Mouse (Mus musculus): ENCODE data around the gene Tmsb10.

The Tmsb10 gene

GRCm38 (mm10) chr6:72958662-72959071 lies at the start of gene Tmsb10:
Gene Tmsb10 (minus strand): TSS chr6:72958748.
- DNase-seq = no peak

GRCm38 (mm10) chr6:73003601-73004000 lies 45.1 kb upstream of the Tmsb10 start:
- no peak for DNase-seq

- DNase-seq = no peak
These were observed 43.8 kb upstream of the Tmsb10 start for GRCm38 (mm10) chr6:73002391-73002790.

GRCm38 (mm10) chr6:72998809-72999208 lies 40.3 kb upstream of the Tmsb10 start:
- DNase-seq = no peak

GRCm38 (mm10) chr6:72993688-72994082 lies 35.1 kb upstream of the Tmsb10 start:
- DNase-seq = no peak

GRCm38 (mm10) chr6:72993054-72993687 lies 34.6 kb upstream of the Tmsb10 start:
- DNase-seq = no peak

GRCm38 (mm10) chr6:72990206-72990605 lies 31.7 kb upstream of the Tmsb10 start:
- DNase-seq = no peak

GRCm38 (mm10) chr6:72989028-72989736 lies 30.6 kb upstream of the Tmsb10 start:
- DNase-seq = no peak

GRCm38 (mm10) chr6:72982506-72982905 lies 24.0 kb upstream of the Tmsb10 start:
- no peak for DNase-seq

GRCm38 (mm10) chr6:72981851-72982250 lies 23.3 kb upstream of the Tmsb10 start:
- DNase-seq = peak; percentile 47

- peak; percentile 70 for DNase-seq
These were observed 22.6 kb upstream of the Tmsb10 start for GRCm38 (mm10) chr6:72981124-72981651.

- DNase-seq = peak; percentile 62
These were observed 18.3 kb upstream of the Tmsb10 start for GRCm38 (mm10) chr6:72976866-72977265.

GRCm38 (mm10) chr6:72971074-72971473 lies 12.5 kb upstream of the Tmsb10 start:
- no peak for DNase-seq

GRCm38 (mm10) chr6:72969787-72970186 lies 11.2 kb upstream of the Tmsb10 start:
- no peak for DNase-seq

- no peak for DNase-seq
These were observed 6.7 kb upstream of the Tmsb10 start for GRCm38 (mm10) chr6:72965199-72965598.

GRCm38 (mm10) chr6:72962281-72962741 lies 3.8 kb upstream of the Tmsb10 start:
- DNase-seq = no peak

GRCm38 (mm10) chr6:72961603-72962002 lies 3.1 kb upstream of the Tmsb10 start:
- no peak for DNase-seq

- no peak for DNase-seq
These were observed 2.1 kb upstream of the Tmsb10 start for GRCm38 (mm10) chr6:72960675-72961074.

GRCm38 (mm10) chr6:72959175-72959574 lies 627 bp upstream of the Tmsb10 start:
- no peak for DNase-seq

- DNase-seq = peak; percentile 93
These were observed 589 bp downstream of the Tmsb10 start for GRCm38 (mm10) chr6:72957676-72958641.

- DNase-seq = no peak
These were observed 1.5 kb downstream of the Tmsb10 start for GRCm38 (mm10) chr6:72957093-72957435.

- peak; percentile 57 for DNase-seq
These were observed 2.1 kb downstream of the Tmsb10 start for GRCm38 (mm10) chr6:72956199-72957092.
